Mouse (Mus musculus): Measurements from ENCODE around the gene Krtap4-1.

DNA sequence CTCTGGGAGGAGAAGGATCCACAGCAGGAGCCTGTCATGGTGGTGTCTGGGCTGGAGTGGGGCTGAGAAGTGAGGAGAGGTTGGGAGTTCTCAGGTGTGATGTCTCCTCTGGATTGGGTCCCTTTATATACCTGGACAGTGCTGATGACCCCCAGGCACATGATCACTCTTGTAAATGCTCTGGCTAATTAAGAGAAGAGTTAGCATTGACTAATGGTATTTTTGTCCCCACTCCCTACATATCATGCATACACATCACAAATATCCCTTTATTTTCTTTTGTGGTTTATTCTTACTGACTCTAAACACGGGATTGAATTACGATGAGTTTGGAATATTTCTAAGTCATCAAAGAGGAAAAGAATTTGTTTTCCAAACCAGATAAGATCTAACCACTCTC, 7.7 kb downstream of the Krtap4-1 start, which contains the start of gene Gm11562:
- TF ChIP-seq CTCF (IDR thresholded peaks at IDR 0.05; ENCODE audit: borderline replicate concordance, extremely low read depth, insufficient read depth, insufficient read length) (no peak), POLR2A (IDR thresholded peaks at IDR 0.05; ENCODE audit: borderline replicate concordance, extremely low read depth, insufficient read depth, insufficient read length, poor library complexity, severe bottlenecking) (no peak)
